Mouse (Mus musculus) liver, embryonic 12.5 days (tissue): ENCODE data around the gene Xirp2. TPM values are rescaled to one million over a fixed set of nuclear protein-coding genes. Genes with fewer than 3 reads are reported as not detected.

Source experiments
- ATAC-seq: fragments of 200-750 bp; cut with Nextera tagmentation; 2 replicates; pipeline ENCODE4 v1.8.0; 2017; ENCODE audit warnings: moderate number of reproducible peaks, mild to moderate bottlenecking, moderate library complexity
- H3K27ac ChIP-seq: fragments of 300-500 bp; sonication (generic); 2 replicates; pipeline ENCODE4 v1.5.1; 2016; ENCODE audit warnings: mild to moderate bottlenecking
- H3K27me3 ChIP-seq: fragments of 300-500 bp; sonication (generic); replicated peaks from 2 replicates; pipeline ENCODE4 v1.6.1; 2016; ENCODE audit warnings: mild to moderate bottlenecking, moderate library complexity
- H3K36me3 ChIP-seq: fragments of 300-500 bp; sonication (generic); 2 replicates; pipeline ENCODE4 v1.6.1; 2016; ENCODE audit warnings: mild to moderate bottlenecking, moderate library complexity
- H3K4me1 ChIP-seq: fragments of 300-500 bp; sonication (generic); 2 replicates; pipeline ENCODE4 v1.6.1; 2016
- H3K4me2 ChIP-seq: fragments of 300-500 bp; sonication (generic); 2 replicates; pipeline ENCODE4 v1.6.1; 2016; ENCODE audit warnings: mild to moderate bottlenecking, moderate library complexity
- H3K4me3 ChIP-seq: fragments of 300-500 bp; sonication (generic); 2 replicates; pipeline ENCODE4 v1.5.1; 2016; ENCODE audit warnings: mild to moderate bottlenecking, moderate library complexity
- H3K9ac ChIP-seq: fragments of 300-500 bp; sonication (generic); 2 replicates; pipeline ENCODE4 v1.6.1; 2016; ENCODE audit warnings: mild to moderate bottlenecking, moderate library complexity
- H3K9me3 ChIP-seq: fragments of 300-500 bp; sonication (generic); replicated peaks from 2 replicates; pipeline ENCODE4 v1.6.1; 2016; ENCODE audit warnings: mild to moderate bottlenecking, moderate library complexity
- WGBS: fragments of 180-500 bp; shearing (Covaris S2); methylation state at CpG from one replicate; pipeline ENCODE4 v1.1.7; 2016; ENCODE audit not compliant: insufficient replicate concordance; 5-methylcytosine and 5-hydroxymethylcytosine counted together
- polyA plus RNA-seq: library from polyadenylated mRNA; unstranded; fragments of >200 nt; fragmentation: Nextera tagmentation; extraction: Ambion mirVana; gene quantifications from 2 replicates; pipeline ENCODE4 v1.2.1, GENCODE M21; 2016

Xirp2 gene
- polyA plus RNA-seq, 1 experiment from 2014 or later: not detected

GRCm38 (mm10) chr2:67565480-67566331, 119.9 kb downstream of the Xirp2 start, which contains the start of gene B3galt1:
Gene B3galt1 (plus strand): TSS chr2:67565871.
- Histone ChIP-seq H3K9ac (no peak within 1 kb of the TSS), H3K27ac (no peak within 1 kb of the TSS), H3K36me3 (no peaks in the 10 kb centered on the region), H3K27me3 (peaks cover 35% of the 10 kb centered on the region), H3K4me3 (peak within 1 kb of the TSS; percentile 56), H3K9me3 (no peaks in the 10 kb centered on the region), H3K4me1 (0 out of 2 replicates have a peak, but pooled peaks cover 3% of the 10 kb centered on the region), H3K4me2 (peak within 1 kb of the TSS; percentile 65)
- ATAC-seq: peak; percentile 74
- WGBS: under 1% methylated on average over 62 of the region's 83 CpGs

GRCm38 (mm10) chr2:67566566-67566965, 120.8 kb downstream of the Xirp2 start:
- H3K27ac ChIP-seq: no peak overlapping the region
- no peaks in the 10 kb centered on the region for H3K9me3 ChIP-seq
- peak overlapping the region; percentile 56 for H3K4me3 ChIP-seq
- H3K4me1 ChIP-seq: 0 out of 2 replicates have a peak, but pooled peaks cover 3% of the 10 kb centered on the region
- WGBS: 5% methylated on average over 12 of the region's 12 CpGs
- no peaks in the 10 kb centered on the region for H3K36me3 ChIP-seq
- ATAC-seq: no peak
- H3K9ac ChIP-seq: no peak overlapping the region
- peak overlapping the region; percentile 65 for H3K4me2 ChIP-seq
- peaks cover 35% of the 10 kb centered on the region for H3K27me3 ChIP-seq

GRCm38 (mm10) chr2:67567141-67567680, 121.4 kb downstream of the Xirp2 start:
- WGBS: 14% methylated on average over 8 of the region's 8 CpGs
- Histone ChIP-seq H3K4me2 (no peak overlapping the region; the same call in 1 of the 2 replicates), H3K4me3 (no peak overlapping the region), H3K36me3 (no peaks in the 10 kb centered on the region), H3K9ac (no peak overlapping the region), H3K27ac (no peak overlapping the region), H3K9me3 (no peaks in the 10 kb centered on the region), H3K27me3 (peaks cover 35% of the 10 kb centered on the region), H3K4me1 (0 out of 2 replicates have a peak, but pooled peaks cover 3% of the 10 kb centered on the region)
- ATAC-seq: no peak

Other genes with a start within 250 kb of the Xirp2 start
- gene Gm21830, start 32.3 kb upstream of the Xirp2 start, polyA plus RNA-seq: not detected in 2 replicates
- not detected in 2 replicates for gene Gm26727, start 12.8 kb upstream of the Xirp2 start, polyA plus RNA-seq
- 0.61 TPM in 2 replicates for gene B3galt1, start 119.9 kb downstream of the Xirp2 start, polyA plus RNA-seq